Mouse (Mus musculus) small intestine, adult 2 months (tissue): ENCODE results near the gene Gm10160.

ENCODE experiments used
- CTCF ChIP-seq: fragments of 200-500 bp; IDR thresholded peaks from 2 replicates; pipeline ENCODE4 v1.5.1; 2012; ENCODE audit warnings: low read depth, mild to moderate bottlenecking, control low read depth, inconsistent platforms, low read length, moderate library complexity, mixed read lengths; ENCODE audit not compliant: insufficient replicate concordance, insufficient read length; ENCODE audit errors: extremely low read depth
- POLR2A ChIP-seq: fragments of 200-500 bp; IDR thresholded peaks from 2 replicates; pipeline ENCODE4 v1.6.1; 2012; ENCODE audit warnings: low read depth, mild to moderate bottlenecking, control low read depth, inconsistent platforms, low read length, moderate library complexity

DNA sequence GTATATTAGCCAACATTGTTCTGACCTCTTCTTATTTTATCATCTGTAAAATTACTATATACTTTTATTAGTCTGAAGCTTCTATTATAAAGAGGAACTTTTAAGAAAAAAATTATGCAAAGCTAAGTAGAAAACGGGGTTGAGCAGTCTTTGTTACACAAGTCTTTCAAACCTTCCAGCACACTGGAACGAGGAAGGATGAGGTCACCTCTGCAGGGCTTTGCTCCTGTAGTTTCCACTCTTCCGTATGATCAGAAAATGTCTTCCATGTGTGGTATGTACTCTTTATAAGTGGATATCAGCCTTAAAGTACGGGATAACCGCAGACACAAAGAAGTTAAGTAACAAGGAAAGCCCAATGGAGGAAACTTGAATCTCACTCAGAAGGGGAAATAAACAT is 20.2 kb downstream of the Gm10160 start:
- no peak for TF ChIP-seq POLR2A
- TF ChIP-seq CTCF = no peak
